Mouse (Mus musculus) embryonic fibroblast, embryonic 13.5 days (primary cell): ENCODE measurements around the gene Frmd4b.

Source experiments
- CTCF ChIP-seq: IDR thresholded peaks from 2 replicates; pipeline ENCODE4 v1.5.1; 2011; ENCODE audit warnings: mild to moderate bottlenecking, control low read depth, low read length, moderate library complexity, borderline replicate concordance; ENCODE audit not compliant: insufficient read depth
- POLR2A ChIP-seq: IDR thresholded peaks from 2 replicates; pipeline ENCODE4 v1.6.1; 2011; ENCODE audit warnings: low read depth, mild to moderate bottlenecking, control low read depth, low read length, moderate library complexity

GRCm38 (mm10) chr6:97526092-97526491, 91.2 kb downstream of the Frmd4b start:
- TF ChIP-seq CTCF (peak; percentile 87), POLR2A (no peak)
